Mouse (Mus musculus) E14TG2a.4 (cell line): ENCODE measurements at regions not wholly inside any gene's neighbourhood (a gene's known extent, or its start where the extent isn't known, plus 50 kb on each side); places are given as distances from the start of the nearest gene placed in this dataset.

Source experiments
- CTCF ChIP-seq: conservative IDR thresholded peaks from 2 replicates; pipeline ENCODE4 v1.5.1; 2014; ENCODE audit warnings: low read length
- NANOG ChIP-seq: IDR thresholded peaks from 2 replicates; pipeline ENCODE4 v1.6.1; 2014; ENCODE audit warnings: borderline replicate concordance, low read length, mixed read lengths

DNA sequence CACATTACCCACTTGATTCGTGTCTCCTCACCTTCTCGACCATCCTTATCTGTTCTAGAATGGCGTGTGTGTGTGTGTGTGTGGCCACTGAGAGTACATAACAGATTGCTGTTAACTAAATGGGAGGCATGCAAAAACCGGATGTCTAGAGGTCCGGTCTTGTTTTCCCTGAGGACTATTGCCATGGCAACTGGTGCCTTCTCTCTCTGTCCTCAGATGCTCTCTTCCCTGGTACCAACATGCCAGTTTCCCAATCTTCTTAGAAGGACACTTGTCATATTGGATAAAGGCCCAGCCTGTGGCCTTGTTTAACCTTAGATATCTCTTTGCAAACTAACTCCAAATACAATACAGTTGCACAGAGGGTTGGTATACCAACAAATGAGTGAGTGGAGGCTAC, 125.9 kb downstream of the Irs2 start:
- TF ChIP-seq CTCF, result no peak
- no peak for TF ChIP-seq NANOG
